Mouse (Mus musculus) G1E (cell line): ENCODE results near the gene Ndufv2. TPM values are rescaled to one million over a fixed set of nuclear protein-coding genes. Genes with fewer than 3 reads are reported as not detected.

Source experiments
- ATAC-seq: 2 replicates; pipeline ENCODE4 v1.8.0; 2016; ENCODE audit warnings: mild to moderate bottlenecking; ENCODE audit not compliant: insufficient number of reproducible peaks, poor library complexity, low FRiP score, severe bottlenecking; ENCODE audit errors: extremely low read depth
- DNase-seq: peaks from one replicate; pipeline ENCODE4 v3.0.0; 2012; ENCODE audit warnings: low spot score
- H3K27me3 ChIP-seq: 2 replicates; pipeline ENCODE4 v1.6.1; 2012; ENCODE audit warnings: mild to moderate bottlenecking, low read length, inconsistent platforms; ENCODE audit not compliant: insufficient read depth
- H3K36me3 ChIP-seq: replicated peaks from 2 replicates; pipeline ENCODE3; 2012; ENCODE audit warnings: mild to moderate bottlenecking, inconsistent platforms
- H3K4me1 ChIP-seq: 2 replicates; pipeline ENCODE4 v1.6.1; 2012; ENCODE audit warnings: low read depth, low read length, inconsistent platforms, mixed read lengths; ENCODE audit not compliant: insufficient read depth
- H3K4me3 ChIP-seq: 2 replicates; pipeline ENCODE4 v1.5.1; 2012; ENCODE audit warnings: low read depth, mild to moderate bottlenecking, inconsistent platforms, low read length, moderate library complexity, mixed read lengths
- H3K9me3 ChIP-seq: replicated peaks from 2 replicates; pipeline ENCODE4 v1.6.1; 2012; ENCODE audit warnings: inconsistent platforms
- CTCF ChIP-seq: IDR thresholded peaks from 2 replicates; pipeline ENCODE4 v1.5.1; 2012; ENCODE audit warnings: low read depth, low read length, inconsistent platforms, mixed read lengths
- GATA1 ChIP-seq: IDR thresholded peaks from 2 replicates; pipeline ENCODE4 v1.6.1; 2012; ENCODE audit warnings: borderline replicate concordance, low read length, inconsistent platforms, mixed read lengths
- GATA2 ChIP-seq: IDR thresholded peaks from 2 replicates; pipeline ENCODE4 v1.6.1; 2012; ENCODE audit warnings: low read depth, low read length, inconsistent platforms, borderline replicate concordance
- POLR2AphosphoS5 ChIP-seq: IDR thresholded peaks from 2 replicates; pipeline ENCODE4 v1.6.1; 2012; ENCODE audit warnings: low read depth, low read length, inconsistent platforms; ENCODE audit not compliant: insufficient replicate concordance
- TAL1 ChIP-seq: conservative IDR thresholded peaks from 2 replicates; pipeline ENCODE4 v1.6.1; 2012; ENCODE audit warnings: low read depth, low read length, inconsistent platforms, mixed read lengths
- polyA plus RNA-seq: library from polyadenylated mRNA; stranded (reverse); fragments of >175 nt; gene quantifications from 2 replicates; pipeline ENCODE4 v1.2.3, GENCODE M21; 2012
- total RNA-seq, 2 experiments: library from RNA; stranded (forward) in 1 of 2; stranded (reverse) in 1 of 2; fragments of 200-1000 nt in 1 of 2; fragments of >200 nt in 1 of 2; fragmentation: Nextera tagmentation in 1 of 2; gene quantifications; 2 replicates each; pipeline ENCODE4 v1.2.3; 2014 to 2017

Ndufv2 gene
- total and polyA plus RNA-seq, 3 experiments: 115 to 216 (median 133) TPM

- no peak for TF ChIP-seq POLR2AphosphoS5
- no peak for TF ChIP-seq CTCF
- TF ChIP-seq TAL1: no peak
- no peak for TF ChIP-seq GATA2
- no peak for TF ChIP-seq GATA1
Observed at GRCm38 (mm10) chr17:66108198-66108597, 6.8 kb upstream of the Ndufv2 start.

GRCm38 (mm10) chr17:66107466-66107865 lies 6.1 kb upstream of the Ndufv2 start:
- H3K4me1 ChIP-seq: peaks cover 43% of the 10 kb centered on the region
- no peak for DNase-seq
- H3K9me3 ChIP-seq: no peaks in the 10 kb centered on the region
- H3K27me3 ChIP-seq: no peaks in the 10 kb centered on the region
- TF ChIP-seq GATA2 (no peak), CTCF (no peak), TAL1 (no peak), GATA1 (no peak), POLR2AphosphoS5 (no peak)
- H3K4me3 ChIP-seq: no peak overlapping the region
- H3K36me3 ChIP-seq: peaks cover under 1% of the 10 kb centered on the region
- no peak for ATAC-seq

More at GRCm38 (mm10) chr17:66108198-66108597, 6.8 kb upstream of the Ndufv2 start:
- H3K4me1 ChIP-seq: peaks cover 46% of the 10 kb centered on the region
- H3K27me3 ChIP-seq: no peaks in the 10 kb centered on the region
- no peak for DNase-seq
- H3K9me3 ChIP-seq: no peaks in the 10 kb centered on the region
- H3K4me3 ChIP-seq: no peak overlapping the region
- no peak for ATAC-seq
- peaks cover 3% of the 10 kb centered on the region for H3K36me3 ChIP-seq

- no peak overlapping the region for H3K4me3 ChIP-seq
- TF ChIP-seq TAL1: no peak
- TF ChIP-seq CTCF: peak; percentile 76
- TF ChIP-seq GATA1: no peak
- no peak for TF ChIP-seq POLR2AphosphoS5
- ATAC-seq (no peak), DNase-seq (no peak)
- H3K4me1 ChIP-seq: peaks cover 41% of the 10 kb centered on the region
- no peaks in the 10 kb centered on the region for H3K9me3 ChIP-seq
- no peaks in the 10 kb centered on the region for H3K27me3 ChIP-seq
- no peaks in the 10 kb centered on the region for H3K36me3 ChIP-seq
Observed at GRCm38 (mm10) chr17:66106601-66107267, 5.4 kb upstream of the Ndufv2 start.

- H3K4me1 ChIP-seq: peaks cover 39% of the 10 kb centered on the region
- H3K9me3 ChIP-seq: no peaks in the 10 kb centered on the region
- TF ChIP-seq POLR2AphosphoS5 (no peak), CTCF (no peak), GATA2 (no peak), TAL1 (no peak), GATA1 (no peak)
- H3K27me3 ChIP-seq: no peaks in the 10 kb centered on the region
- H3K36me3 ChIP-seq: peaks cover 4% of the 10 kb centered on the region
- DNase-seq: no peak
- no peak overlapping the region for H3K4me3 ChIP-seq
- no peak for ATAC-seq
Observed at GRCm38 (mm10) chr17:66104076-66104475, 2.7 kb upstream of the Ndufv2 start.

- Histone ChIP-seq H3K27me3 (no peaks in the 10 kb centered on the region), H3K36me3 (peaks cover 24% of the 10 kb centered on the region), H3K4me3 (peak overlapping the region; percentile 92), H3K9me3 (no peaks in the 10 kb centered on the region), H3K4me1 (peaks cover 45% of the 10 kb centered on the region)
- no peak for DNase-seq
- TF ChIP-seq GATA2: no peak
- ATAC-seq: no peak
Observed at GRCm38 (mm10) chr17:66100566-66101379, 586 bp downstream of the Ndufv2 start.

- Histone ChIP-seq H3K4me1 (peaks cover 29% of the 10 kb centered on the region), H3K27me3 (no peaks in the 10 kb centered on the region), H3K9me3 (no peaks in the 10 kb centered on the region), H3K4me3 (no peak overlapping the region), H3K36me3 (peaks cover 75% of the 10 kb centered on the region)
- no peak for TF ChIP-seq CTCF
- no peak for TF ChIP-seq TAL1
- TF ChIP-seq GATA1: no peak
- no peak for TF ChIP-seq GATA2
- no peak for TF ChIP-seq POLR2AphosphoS5
- ATAC-seq (no peak), DNase-seq (no peak)
Observed at GRCm38 (mm10) chr17:66092664-66093063, 8.7 kb downstream of the Ndufv2 start.
